ENCODE assay signal across 16 mouse cellular contexts in the genomic region with DNA sequence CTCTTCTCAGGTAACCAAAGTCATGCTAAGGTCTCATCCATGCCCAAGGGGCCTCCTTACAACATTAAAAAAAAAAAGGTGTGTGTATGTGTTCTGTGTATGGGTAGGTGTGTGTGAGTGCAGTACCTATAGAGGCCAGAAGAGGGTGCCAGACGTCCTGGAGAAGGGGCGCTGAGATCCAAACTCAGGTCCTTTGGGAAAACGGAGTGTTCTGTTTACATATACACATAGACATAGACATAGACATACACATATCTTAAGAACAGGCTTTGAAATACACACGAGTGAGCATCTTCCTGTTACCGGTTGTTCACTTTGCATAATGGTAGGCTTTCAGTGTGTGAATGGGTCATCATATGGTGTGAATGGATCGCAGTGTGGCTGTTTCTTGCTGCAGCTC. TPM values are rescaled to one million over a fixed set of nuclear protein-coding genes. Genes with fewer than 3 reads are reported as not detected.
DNase-seq lines count a peak whose midpoint lies in the region; ATAC-seq and TF ChIP-seq lines count a peak whose summit lies in the region.
"Had no signal": no experiment of that assay in that cellular context is flagged by ENCODE, and none has a peak within 500 bp of the region (broad histone marks: within the 10 kb centered on the region; RNA-seq: fewer than 3 reads in every experiment).

No protein-coding gene starts in this region.

- TF ChIP-seq CTCF in gastrocnemius, adult 2 months (IDR thresholded peaks at IDR 0.05), result peak; percentile 55
- TF ChIP-seq CTCF in liver, postnatal 0 days (IDR thresholded peaks at IDR 0.05; ENCODE audit: low read depth), result peak; percentile 62

- no peak overlapping the region for H3K27ac ChIP-seq in gastrocnemius, adult 2 months
- no peak overlapping the region for H3K27ac ChIP-seq in liver, postnatal 0 days (ENCODE audit: low read depth)
- H3K27ac ChIP-seq: liver, embryonic 13.5 days; midbrain, embryonic 12.5 days had no signal

- DNase-seq in gastrocnemius, adult 2 months, result no peak
- no peak for DNase-seq in gastrocnemius, postnatal 36 days
- DNase-seq in liver, postnatal 0 days, result no peak
- DNase-seq in liver, result no peak
- peak; percentile 39 to 42 for DNase-seq in B cell, adult 2 months
- peak; percentile 13 for DNase-seq in T-cell, adult 2 months (ENCODE audit: low spot score)
- no peak for DNase-seq in spleen, adult 12 weeks (ENCODE audit: low spot score)
- DNase-seq: adrenal gland, postnatal 14 days; cerebellum, adult 11-12 months; kidney, adult 11 months; liver, embryonic 13.5 days; retina, postnatal 1 day; spleen, adult 18-20 months had no signal

- intact Hi-C loops in gastrocnemius, adult 2 months (cut with DNase I), result no loop called here
- intact Hi-C loops in gastrocnemius, postnatal 36 days (cut with DNase I), result no loop called here

- H3K4me2 ChIP-seq in liver, postnatal 0 days (ENCODE audit: low read depth, low read length), result no peak overlapping the region
- H3K4me2 ChIP-seq: liver, embryonic 13.5 days; midbrain, embryonic 12.5 days had no signal

- WGBS in liver, postnatal 0 days (ENCODE audit: insufficient replicate concordance), result 93% methylated on average over 6 of the region's 6 CpGs

- H3K4me3 ChIP-seq in gastrocnemius, adult 2 months, result no peak overlapping the region
- no peak overlapping the region for H3K4me3 ChIP-seq in liver, postnatal 0 days (ENCODE audit: low read depth, low read length)
- H3K4me3 ChIP-seq: liver, embryonic 13.5 days; midbrain, embryonic 12.5 days had no signal

- no peaks in the 10 kb centered on the region for H3K9me3 ChIP-seq in liver, postnatal 0 days (ENCODE audit: low read length)
- H3K9me3 ChIP-seq: liver, embryonic 13.5 days had no signal

- no peaks in the 10 kb centered on the region for H3K27me3 ChIP-seq in liver, postnatal 0 days (ENCODE audit: insufficient read depth, low read length)
- H3K27me3 ChIP-seq: liver, embryonic 13.5 days; midbrain, embryonic 12.5 days had no signal

- no peaks in the 10 kb centered on the region; the same call in 1 of the 2 replicates for H3K36me3 ChIP-seq in liver, postnatal 0 days (replicated peaks; ENCODE audit: insufficient read depth, low read length)

- H3K9ac ChIP-seq in liver, postnatal 0 days (replicated peaks), result no peak overlapping the region
- H3K9ac ChIP-seq: liver, embryonic 13.5 days; midbrain, embryonic 12.5 days had no signal

- no peak for TF ChIP-seq EP300 in liver, postnatal 0 days (IDR thresholded peaks at IDR 0.05; ENCODE audit: low read depth)

- no peak for ATAC-seq in liver, postnatal 0 days
- no peak for ATAC-seq in inflammation-experienced regulatory T-cells, adult 6 months

- H3K4me1 ChIP-seq in liver, postnatal 0 days (ENCODE audit: insufficient read depth), result peaks cover 24% of the 10 kb centered on the region

RNA-seq across cellular contexts. Expression of a gene that starts 1.8 kb away (rescaled TPM):
- 10 to 100 TPM; 43.5 to 44.5 TPM for total RNA-seq in gastrocnemius, adult 2 months (2021)
- 10 to 100 TPM; 33.3 to 40.1 TPM for total RNA-seq in gastrocnemius, postnatal 36 days (2021)
- polyA plus RNA-seq in liver, postnatal 0 days (2015; fragmentation: Nextera tagmentation; extraction: Ambion mirVana), result 105 and 111 TPM in 2 replicates
- polyA plus RNA-seq in inflammation-experienced regulatory T-cells, adult 6 months (2017; shearing (Covaris generic)), result 10 to 100 TPM; 73.1 to 90.7 (median 74.3) TPM

RNA-seq across cellular contexts. Expression of a gene that starts 1.9 kb away (rescaled TPM):
- 1 to 10 TPM; 8.4 to 8.6 TPM for total RNA-seq in gastrocnemius, adult 2 months (2021)
- total RNA-seq in gastrocnemius, postnatal 36 days (2021), result 1 to 10 TPM; 7.5 to 8.6 TPM
- polyA plus RNA-seq in liver, postnatal 0 days (2015; fragmentation: Nextera tagmentation; extraction: Ambion mirVana), result 8.4 and 13.3 TPM in 2 replicates
- polyA plus RNA-seq in inflammation-experienced regulatory T-cells, adult 6 months (2017; shearing (Covaris generic)), result 10 to 100 TPM in 1 of 3 experiments, 1 to 10 TPM in 1, not detected in 1; 3.6 to 10.0 TPM
- total RNA-seq: granulocyte monocyte progenitor cell, adult 5-6 weeks had no signal

RNA-seq across cellular contexts. Expression of a gene that starts 18.0 kb away (rescaled TPM):
- total RNA-seq in gastrocnemius, adult 2 months (2021), result 10 to 100 TPM; 95.4 to 100.0 TPM
- total RNA-seq in gastrocnemius, postnatal 36 days (2021), result 10 to 100 TPM; 80.7 to 86.5 TPM
- 37.4 and 40.4 TPM in 2 replicates for polyA plus RNA-seq in liver, postnatal 0 days (2015; fragmentation: Nextera tagmentation; extraction: Ambion mirVana)
- 10 to 100 TPM; 41.1 to 55.4 (median 50.1) TPM for polyA plus RNA-seq in inflammation-experienced regulatory T-cells, adult 6 months (2017; shearing (Covaris generic))

RNA-seq across cellular contexts. Expression of a gene that starts 22.6 kb away (rescaled TPM):
- 10 to 100 TPM; 30.5 to 36.5 TPM for total RNA-seq in gastrocnemius, adult 2 months (2021)
- 10 to 100 TPM; 26.6 to 30.1 TPM for total RNA-seq in gastrocnemius, postnatal 36 days (2021)
- polyA plus RNA-seq in liver, postnatal 0 days (2015; fragmentation: Nextera tagmentation; extraction: Ambion mirVana), result 126 and 129 TPM in 2 replicates
- polyA plus RNA-seq in inflammation-experienced regulatory T-cells, adult 6 months (2017; shearing (Covaris generic)), result 100 to 1,000 TPM in 2 of 3 experiments, 10 to 100 TPM in 1; 83.7 to 113 (median 112) TPM

Comparison
In these comparisons a context has a peak if more than half of its experiments do, and no peak if none do; other contexts are left out.
1. DNase-seq: peak in B cell, adult 2 months (2 of 2) and T-cell, adult 2 months (single experiment); none in gastrocnemius, adult 2 months (single experiment), gastrocnemius, postnatal 36 days (0 of 2), liver, postnatal 0 days (single experiment), liver (single experiment) and spleen, adult 12 weeks (single experiment).